Mouse (Mus musculus): Measurements from ENCODE around the gene Aatk. TPM values are rescaled to one million over a fixed set of nuclear protein-coding genes. Genes with fewer than 3 reads are reported as not detected.

Gene Aatk
- polyA plus RNA-seq, 1 experiment from 2014 or later: 32.2 TPM

DNA sequence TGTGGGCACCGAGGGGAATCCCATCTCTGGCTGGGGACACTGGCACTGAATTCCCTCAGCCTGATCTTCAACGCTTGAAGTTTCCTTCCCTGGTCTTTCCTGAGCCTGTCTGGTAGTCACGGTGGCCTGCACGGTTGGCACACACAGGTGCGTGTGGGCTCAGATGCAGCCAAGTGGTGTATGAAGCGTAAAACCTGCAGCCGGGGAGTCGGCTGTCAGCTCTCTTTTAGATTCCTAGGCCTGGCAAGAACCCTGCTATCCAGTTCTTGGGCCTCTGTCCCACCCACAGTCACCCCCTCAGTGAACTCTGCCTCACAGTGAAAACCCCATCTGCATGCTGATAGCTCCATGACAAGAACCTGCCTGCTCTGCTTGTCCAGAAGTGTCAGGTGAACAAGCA, 13.7 kb upstream of the Aatk start:
- no peak overlapping the region for H3K9ac ChIP-seq (replicated peaks; ENCODE audit: low read depth, low read length)
- ATAC-seq (ENCODE audit: low read depth): no peak
- H3K4me2 ChIP-seq (ENCODE audit: low read depth, low read length): no peak overlapping the region
- H3K4me3 ChIP-seq (ENCODE audit: low read depth, low read length): no peak overlapping the region
- no peak overlapping the region for H3K27ac ChIP-seq (ENCODE audit: low read depth, low read length)
- no peaks in the 10 kb centered on the region for H3K27me3 ChIP-seq (ENCODE audit: control insufficient read depth, insufficient read depth, low read length)
- peaks cover 16% of the 10 kb centered on the region for H3K36me3 ChIP-seq (ENCODE audit: control insufficient read depth, insufficient read depth, low read length)
- WGBS: 83% methylated on average over 8 of the region's 8 CpGs
- H3K4me1 ChIP-seq (ENCODE audit: control insufficient read depth, insufficient read depth, low read length): no peaks in the 10 kb centered on the region
- H3K9me3 ChIP-seq (ENCODE audit: control insufficient read depth, low read length): no peaks in the 10 kb centered on the region

DNA sequence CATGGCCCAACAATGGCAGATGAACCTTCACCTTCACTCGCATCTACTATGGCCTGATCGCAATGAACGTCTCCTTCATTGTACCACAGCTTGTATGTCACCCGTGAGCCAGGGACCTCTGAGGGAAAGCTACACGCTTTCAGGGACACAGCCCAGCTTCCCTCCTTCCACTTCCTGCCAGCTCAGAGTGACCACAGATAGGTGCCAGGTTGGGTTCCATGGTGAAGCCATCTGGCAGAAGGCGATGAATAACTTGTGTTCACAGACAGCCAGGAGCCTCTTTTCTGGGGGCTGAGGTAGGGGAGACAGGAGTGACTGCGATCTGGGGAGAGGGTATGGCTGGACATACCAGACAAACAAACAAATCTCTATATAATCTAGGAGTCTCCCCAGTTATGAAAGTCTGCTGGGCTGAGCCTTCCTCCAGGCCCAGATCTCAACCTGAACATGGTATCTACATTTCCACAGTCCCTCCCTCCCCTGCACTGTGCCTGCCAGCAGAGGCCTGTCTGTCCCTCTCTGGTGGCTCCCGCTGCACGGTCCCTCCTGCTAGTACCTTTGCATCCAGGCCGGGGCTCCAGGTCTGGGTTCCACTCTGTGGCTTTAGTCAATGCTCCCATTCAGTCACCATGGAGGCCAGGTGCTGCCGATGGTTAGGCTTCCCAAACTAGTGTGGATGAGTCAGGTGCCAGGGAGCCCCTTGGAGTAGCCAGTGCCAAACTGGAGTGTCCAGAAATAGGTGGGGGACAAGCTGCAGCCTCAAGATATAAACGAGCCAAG, 9.2 kb upstream of the Aatk start:
- no peak overlapping the region for H3K27ac ChIP-seq (ENCODE audit: low read depth, low read length)
- no peak for ATAC-seq (ENCODE audit: low read depth)

DNA sequence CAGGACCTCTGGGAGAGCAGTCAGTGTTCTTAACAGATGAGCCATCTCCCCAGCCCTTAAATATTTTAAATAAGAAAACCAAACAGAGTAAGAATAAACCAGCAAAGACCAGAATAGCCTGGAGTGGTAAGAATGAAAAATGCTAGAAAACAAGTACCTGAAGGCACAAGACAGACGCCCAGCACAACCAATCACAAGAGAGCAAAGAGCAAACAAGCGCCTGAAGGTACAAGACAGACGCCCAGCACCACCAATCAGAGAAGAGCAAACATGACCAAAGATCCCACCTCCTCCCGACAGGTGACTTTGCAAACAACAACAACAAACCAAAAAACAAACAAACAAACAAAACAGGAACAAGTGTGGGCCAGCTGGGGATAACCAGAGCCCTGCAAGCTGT, 6.9 kb upstream of the Aatk start:
- no peaks in the 10 kb centered on the region for H3K9me3 ChIP-seq (ENCODE audit: control insufficient read depth, low read length)
- no peaks in the 10 kb centered on the region for H3K27me3 ChIP-seq (ENCODE audit: control insufficient read depth, insufficient read depth, low read length)
- no peak for ATAC-seq (ENCODE audit: low read depth)
- no peak overlapping the region for H3K27ac ChIP-seq (ENCODE audit: low read depth, low read length)
- no peak overlapping the region for H3K9ac ChIP-seq (replicated peaks; ENCODE audit: low read depth, low read length)
- no peak overlapping the region for H3K4me3 ChIP-seq (ENCODE audit: low read depth, low read length)
- no peaks in the 10 kb centered on the region for H3K36me3 ChIP-seq (ENCODE audit: control insufficient read depth, insufficient read depth, low read length)
- peaks cover 4% of the 10 kb centered on the region; the same call in 1 of the 2 replicates for H3K4me1 ChIP-seq (ENCODE audit: control insufficient read depth, insufficient read depth, low read length)
- WGBS: 85% methylated on average over 4 of the region's 4 CpGs
- no peak overlapping the region for H3K4me2 ChIP-seq (ENCODE audit: low read depth, low read length)

More for the DNA sequence above, 9.2 kb upstream of the Aatk start:
- 0 out of 2 replicates have a peak, but pooled peaks cover 4% of the 10 kb centered on the region for H3K4me1 ChIP-seq (ENCODE audit: control insufficient read depth, insufficient read depth, low read length)
- H3K4me3 ChIP-seq (ENCODE audit: low read depth, low read length): no peak overlapping the region
- H3K9me3 ChIP-seq (ENCODE audit: control insufficient read depth, low read length): no peaks in the 10 kb centered on the region
- H3K4me2 ChIP-seq (ENCODE audit: low read depth, low read length): no peak overlapping the region
- no peak overlapping the region for H3K9ac ChIP-seq (replicated peaks; ENCODE audit: low read depth, low read length)
- H3K36me3 ChIP-seq (ENCODE audit: control insufficient read depth, insufficient read depth, low read length): no peaks in the 10 kb centered on the region
- H3K27me3 ChIP-seq (ENCODE audit: control insufficient read depth, insufficient read depth, low read length): no peaks in the 10 kb centered on the region
- WGBS: 87% methylated on average over 12 of the region's 12 CpGs

DNA sequence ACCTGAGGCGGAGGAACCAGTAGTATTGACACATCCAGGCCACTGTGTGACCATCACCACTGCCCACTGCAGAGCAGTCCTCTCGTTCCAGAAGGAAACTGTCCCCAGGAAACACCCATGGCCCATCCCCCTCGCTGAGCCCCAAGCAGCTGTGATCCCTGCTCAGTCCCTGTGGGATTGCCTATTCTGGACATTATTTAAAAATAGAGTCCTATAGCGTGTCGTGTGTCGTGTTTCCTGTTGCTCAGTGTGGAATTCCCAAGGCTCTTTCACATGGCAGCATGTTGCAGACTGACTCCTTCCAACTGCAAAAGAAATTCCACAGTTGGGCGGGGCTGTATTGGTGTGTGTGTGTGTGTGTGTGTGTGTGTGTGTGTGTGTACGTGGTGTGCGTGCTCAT, 5.3 kb upstream of the Aatk start:
- Histone ChIP-seq H3K4me1 (ENCODE audit: control insufficient read depth, insufficient read depth, low read length) (peaks cover 17% of the 10 kb centered on the region; the same call in 1 of the 2 replicates), H3K4me2 (ENCODE audit: low read depth, low read length) (no peak overlapping the region), H3K36me3 (ENCODE audit: control insufficient read depth, insufficient read depth, low read length) (no peaks in the 10 kb centered on the region), H3K27me3 (ENCODE audit: control insufficient read depth, insufficient read depth, low read length) (no peaks in the 10 kb centered on the region), H3K9ac (replicated peaks; ENCODE audit: low read depth, low read length) (no peak overlapping the region), H3K27ac (ENCODE audit: low read depth, low read length) (no peak overlapping the region), H3K9me3 (ENCODE audit: control insufficient read depth, low read length) (no peaks in the 10 kb centered on the region), H3K4me3 (ENCODE audit: low read depth, low read length) (no peak overlapping the region)
- 71% methylated on average over 9 of the region's 9 CpGs for WGBS
- no peak for ATAC-seq (ENCODE audit: low read depth)

DNA sequence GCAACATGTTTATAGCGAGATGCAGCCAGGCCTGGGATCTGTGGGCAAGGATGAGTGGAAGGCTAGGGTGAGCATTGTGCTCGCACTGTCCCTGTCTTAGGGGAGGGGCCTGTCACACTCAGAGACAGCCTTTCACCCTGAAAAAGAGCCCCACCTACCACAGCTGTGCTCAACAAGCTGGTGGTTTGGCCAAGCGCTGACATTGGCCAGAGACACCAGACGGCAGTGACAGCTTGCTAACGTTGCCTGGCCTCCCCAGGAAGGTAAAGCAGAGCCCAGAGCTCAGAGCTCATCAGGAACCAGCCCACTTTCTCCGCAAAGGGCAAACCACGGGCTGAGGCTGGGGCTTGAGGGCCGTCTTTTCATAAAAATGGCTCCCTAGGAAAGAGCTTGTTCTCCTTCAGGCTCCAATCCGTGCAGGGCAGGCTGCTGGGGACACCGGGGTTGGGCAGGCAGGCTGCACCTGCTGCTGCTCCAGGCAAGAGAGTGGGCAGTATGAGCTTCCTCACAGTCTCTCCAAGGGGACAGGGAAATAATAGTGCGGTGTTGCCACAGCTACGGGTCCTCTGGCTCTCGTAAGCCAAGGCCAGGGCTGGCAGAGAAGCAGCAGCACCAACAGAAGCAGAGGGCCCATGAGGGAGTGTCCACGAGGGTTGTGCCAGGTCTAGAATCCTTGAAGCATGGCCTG, 4.3 kb upstream of the Aatk start:
- H3K9me3 ChIP-seq (ENCODE audit: control insufficient read depth, low read length): no peaks in the 10 kb centered on the region
- peak overlapping the region; percentile 55; the same call in 1 of the 2 replicates for H3K27ac ChIP-seq (ENCODE audit: low read depth, low read length)
- no peak overlapping the region for H3K4me2 ChIP-seq (ENCODE audit: low read depth, low read length)
- H3K36me3 ChIP-seq (ENCODE audit: control insufficient read depth, insufficient read depth, low read length): no peaks in the 10 kb centered on the region
- ATAC-seq (ENCODE audit: low read depth): no peak
- H3K9ac ChIP-seq (replicated peaks; ENCODE audit: low read depth, low read length): 0 out of 2 replicates have a peak overlapping the region, but pooled peaks have one; percentile 25
- H3K27me3 ChIP-seq (ENCODE audit: control insufficient read depth, insufficient read depth, low read length): no peaks in the 10 kb centered on the region
- 38% methylated on average over 14 of the region's 14 CpGs for WGBS
- H3K4me1 ChIP-seq (ENCODE audit: control insufficient read depth, insufficient read depth, low read length): peaks cover 20% of the 10 kb centered on the region
- no peak overlapping the region for H3K4me3 ChIP-seq (ENCODE audit: low read depth, low read length)

DNA sequence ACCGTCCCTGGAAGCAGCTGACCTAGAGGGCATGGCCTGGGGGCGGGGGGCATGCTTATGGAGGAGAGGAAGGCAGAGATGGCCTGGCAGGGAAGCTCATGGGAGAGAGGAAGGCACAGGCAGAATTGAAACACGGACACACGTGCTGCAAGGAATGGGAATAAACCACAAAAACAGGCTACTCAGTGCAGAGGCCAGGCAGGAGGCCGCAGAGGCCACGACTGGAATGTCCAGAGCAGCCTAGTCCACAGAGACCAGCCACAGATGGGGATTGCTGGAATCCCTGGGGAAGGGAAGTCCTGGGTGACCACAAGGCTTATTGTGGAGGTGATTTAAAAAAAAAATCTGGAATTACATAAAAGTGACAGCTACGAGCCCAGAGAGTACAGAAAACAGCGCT, 2.1 kb upstream of the Aatk start:
- no peak overlapping the region for H3K9ac ChIP-seq (replicated peaks; ENCODE audit: low read depth, low read length)
- H3K4me1 ChIP-seq (ENCODE audit: control insufficient read depth, insufficient read depth, low read length): peaks cover 37% of the 10 kb centered on the region

DNA sequence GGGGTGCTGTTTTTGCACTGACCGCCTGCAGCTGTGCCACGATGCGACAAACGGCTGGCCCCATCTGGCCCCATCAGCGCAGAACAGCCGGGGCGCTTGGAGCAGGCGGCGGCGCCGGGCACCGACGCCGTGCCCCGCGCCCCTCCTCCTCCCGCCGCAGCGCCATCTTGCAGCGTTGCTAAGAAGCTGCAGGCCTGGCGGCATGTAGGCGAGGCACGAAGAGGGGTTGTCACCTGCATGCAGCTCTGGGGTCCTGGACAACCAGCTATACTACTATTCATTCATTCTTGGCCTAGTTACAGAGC, 1.2 kb upstream of the Aatk start:
- peak overlapping the region; percentile 78 for H3K9ac ChIP-seq (replicated peaks; ENCODE audit: low read depth, low read length)
- WGBS: 1% methylated on average over 18 of the region's 23 CpGs
- H3K27me3 ChIP-seq (ENCODE audit: control insufficient read depth, insufficient read depth, low read length): no peaks in the 10 kb centered on the region
- peak; percentile 23; the same call in 1 of the 2 replicates for ATAC-seq (ENCODE audit: low read depth)
- no peaks in the 10 kb centered on the region for H3K9me3 ChIP-seq (ENCODE audit: control insufficient read depth, low read length)
- peak overlapping the region; percentile 52 for H3K4me3 ChIP-seq (ENCODE audit: low read depth, low read length)
- H3K36me3 ChIP-seq (ENCODE audit: control insufficient read depth, insufficient read depth, low read length): no peaks in the 10 kb centered on the region
- peaks cover 39% of the 10 kb centered on the region for H3K4me1 ChIP-seq (ENCODE audit: control insufficient read depth, insufficient read depth, low read length)
- peak overlapping the region; percentile 80 for H3K27ac ChIP-seq (ENCODE audit: low read depth, low read length)
- H3K4me2 ChIP-seq (ENCODE audit: low read depth, low read length): peak overlapping the region; percentile 85

More for the DNA sequence above, 2.1 kb upstream of the Aatk start:
- H3K27ac ChIP-seq (ENCODE audit: low read depth, low read length): no peak overlapping the region
- no peak overlapping the region for H3K4me3 ChIP-seq (ENCODE audit: low read depth, low read length)
- no peak for ATAC-seq (ENCODE audit: low read depth)
- no peaks in the 10 kb centered on the region for H3K36me3 ChIP-seq (ENCODE audit: control insufficient read depth, insufficient read depth, low read length)
- no peaks in the 10 kb centered on the region for H3K9me3 ChIP-seq (ENCODE audit: control insufficient read depth, low read length)
- H3K27me3 ChIP-seq (ENCODE audit: control insufficient read depth, insufficient read depth, low read length): no peaks in the 10 kb centered on the region
- H3K4me2 ChIP-seq (ENCODE audit: low read depth, low read length): no peak overlapping the region; the same call in 1 of the 2 replicates
- 83% methylated on average over 8 of the region's 8 CpGs for WGBS

DNA sequence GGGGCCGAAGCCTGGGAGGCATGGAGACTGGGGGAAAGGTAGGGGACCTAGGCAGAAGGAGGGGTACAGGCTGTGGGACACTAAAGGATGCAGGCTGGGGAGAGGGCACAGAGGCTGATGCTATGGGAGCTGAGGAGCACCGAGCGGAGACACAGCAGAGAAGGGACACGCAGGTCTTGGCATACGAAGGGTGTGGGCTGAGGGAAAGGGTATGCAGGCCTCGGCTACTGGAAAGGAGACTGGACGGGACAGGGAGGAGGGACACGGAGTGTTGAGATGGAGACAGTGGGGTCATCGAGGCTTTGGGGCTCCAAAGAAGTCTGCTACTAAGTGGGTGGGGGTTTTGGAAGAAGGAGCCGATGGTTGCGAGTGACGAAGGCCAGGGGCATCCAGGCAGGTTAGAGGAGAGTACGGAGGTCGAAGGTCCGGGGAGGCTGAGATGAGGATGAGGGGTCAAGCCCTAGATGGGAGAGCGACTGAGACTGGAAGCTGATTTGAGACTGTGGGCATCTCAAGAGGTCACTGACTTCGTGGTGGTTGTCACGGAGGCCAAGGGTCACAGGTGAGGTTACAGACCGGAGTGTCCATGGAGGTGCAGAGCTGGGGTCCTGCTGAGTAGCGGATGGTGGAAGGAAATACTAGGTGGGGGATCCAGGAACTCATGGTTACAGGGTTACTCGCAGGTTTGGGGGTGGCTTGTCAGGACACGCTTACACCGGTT, 724 bp upstream of the Aatk start:
- Histone ChIP-seq H3K4me1 (ENCODE audit: control insufficient read depth, insufficient read depth, low read length) (peaks cover 39% of the 10 kb centered on the region), H3K36me3 (ENCODE audit: control insufficient read depth, insufficient read depth, low read length) (no peaks in the 10 kb centered on the region), H3K4me3 (ENCODE audit: low read depth, low read length) (peak overlapping the region; percentile 52), H3K9me3 (ENCODE audit: control insufficient read depth, low read length) (no peaks in the 10 kb centered on the region), H3K27me3 (ENCODE audit: control insufficient read depth, insufficient read depth, low read length) (no peaks in the 10 kb centered on the region), H3K9ac (replicated peaks; ENCODE audit: low read depth, low read length) (peak overlapping the region; percentile 78), H3K4me2 (ENCODE audit: low read depth, low read length) (peak overlapping the region; percentile 85), H3K27ac (ENCODE audit: low read depth, low read length) (peak overlapping the region; percentile 80)
- peak; percentile 25; the same call in 1 of the 2 replicates for ATAC-seq (ENCODE audit: low read depth)
- 6% methylated on average over 23 of the region's 23 CpGs for WGBS
